Mouse (Mus musculus): ENCODE results near the gene Pllp. TPM values are rescaled to one million over a fixed set of nuclear protein-coding genes. Genes with fewer than 3 reads are reported as not detected.

Pllp gene
- polyA plus RNA-seq, 1 experiment, result not detected

GRCm38 (mm10) chr8:94733821-94734465, 37.9 kb upstream of the Pllp start:
- Histone ChIP-seq H3K4me3 (ENCODE audit: insufficient read depth, low read depth, low read length) (no peak overlapping the region), H3K27ac (ENCODE audit: insufficient read depth, low read depth, low read length) (no peak overlapping the region), H3K4me1 (ENCODE audit: control insufficient read depth, insufficient read depth, low read length) (peaks cover 7% of the 10 kb centered on the region)
- no peak for TF ChIP-seq POLR2A (IDR thresholded peaks at IDR 0.05; ENCODE audit: insufficient read depth, low read depth, low read length)
- WGBS, result 77% methylated on average over 5 of the region's 5 CpGs

DNA sequence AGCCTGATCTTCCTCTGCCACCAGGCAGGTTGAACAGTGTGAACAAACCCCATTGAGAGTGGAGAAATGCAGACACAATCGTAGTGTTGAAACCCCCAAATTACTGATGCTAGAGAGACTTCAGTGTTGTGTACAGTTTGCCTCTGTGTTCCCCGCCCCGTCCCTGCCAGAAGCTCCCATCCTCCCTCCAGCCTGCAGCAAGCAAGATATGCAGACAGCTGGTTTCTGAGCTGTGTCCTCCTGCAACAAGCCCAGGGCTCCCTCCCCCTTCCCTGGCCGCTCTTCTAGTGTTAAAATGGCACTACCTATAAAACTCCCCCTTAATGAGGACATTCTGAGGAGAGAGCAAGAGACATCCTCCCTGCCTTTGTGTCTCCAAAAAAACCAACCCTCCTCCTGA, 33.2 kb upstream of the Pllp start:
- Histone ChIP-seq H3K4me3 (ENCODE audit: insufficient read depth, low read depth, low read length) (no peak overlapping the region), H3K27ac (ENCODE audit: insufficient read depth, low read depth, low read length) (0 out of 2 replicates have a peak overlapping the region, but pooled peaks have one; percentile 21), H3K4me1 (ENCODE audit: control insufficient read depth, insufficient read depth, low read length) (peaks cover 7% of the 10 kb centered on the region)
- 35% methylated on average over 4 of the region's 4 CpGs for WGBS
- no peak for TF ChIP-seq CTCF (IDR thresholded peaks at IDR 0.05; ENCODE audit: insufficient read depth, low read depth, low read length)
- TF ChIP-seq POLR2A (IDR thresholded peaks at IDR 0.05; ENCODE audit: insufficient read depth, low read depth, low read length), result no peak

GRCm38 (mm10) chr8:94725998-94726397, 29.9 kb upstream of the Pllp start:
- Histone ChIP-seq H3K27ac (ENCODE audit: insufficient read depth, low read depth, low read length) (no peak overlapping the region), H3K4me3 (ENCODE audit: insufficient read depth, low read depth, low read length) (no peak overlapping the region), H3K4me1 (ENCODE audit: control insufficient read depth, insufficient read depth, low read length) (peaks cover 7% of the 10 kb centered on the region)
- 65% methylated on average over 5 of the region's 5 CpGs for WGBS
- TF ChIP-seq POLR2A (IDR thresholded peaks at IDR 0.05; ENCODE audit: insufficient read depth, low read depth, low read length) (no peak), CTCF (IDR thresholded peaks at IDR 0.05; ENCODE audit: insufficient read depth, low read depth, low read length) (no peak)

DNA sequence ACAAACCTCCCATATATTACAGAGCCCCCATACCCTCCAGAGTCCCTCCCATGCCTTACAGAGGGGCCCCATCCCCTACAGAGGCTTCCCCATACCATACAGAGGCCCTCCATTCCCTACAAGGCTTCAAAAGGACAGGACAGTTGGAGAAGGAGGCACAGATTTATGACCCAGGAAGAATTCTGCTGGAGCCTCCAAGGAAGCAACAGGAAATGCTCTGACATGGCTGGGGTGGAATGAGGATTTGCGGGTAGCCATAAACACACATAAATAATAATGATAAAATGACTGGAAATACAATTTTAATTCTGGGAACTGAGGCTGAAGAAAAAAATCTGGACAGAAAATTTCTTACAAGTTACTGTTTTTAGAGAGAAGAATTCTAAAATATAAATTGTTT, 20.8 kb upstream of the Pllp start:
- H3K4me3 ChIP-seq (ENCODE audit: insufficient read depth, low read depth, low read length), result no peak overlapping the region
- 92% methylated on average over 1 of the region's 1 CpGs for WGBS
- H3K27ac ChIP-seq (ENCODE audit: insufficient read depth, low read depth, low read length), result no peak overlapping the region
- no peak for TF ChIP-seq POLR2A (IDR thresholded peaks at IDR 0.05; ENCODE audit: insufficient read depth, low read depth, low read length)
- TF ChIP-seq CTCF (IDR thresholded peaks at IDR 0.05; ENCODE audit: insufficient read depth, low read depth, low read length), result no peak
- peaks cover 4% of the 10 kb centered on the region for H3K4me1 ChIP-seq (ENCODE audit: control insufficient read depth, insufficient read depth, low read length)

DNA sequence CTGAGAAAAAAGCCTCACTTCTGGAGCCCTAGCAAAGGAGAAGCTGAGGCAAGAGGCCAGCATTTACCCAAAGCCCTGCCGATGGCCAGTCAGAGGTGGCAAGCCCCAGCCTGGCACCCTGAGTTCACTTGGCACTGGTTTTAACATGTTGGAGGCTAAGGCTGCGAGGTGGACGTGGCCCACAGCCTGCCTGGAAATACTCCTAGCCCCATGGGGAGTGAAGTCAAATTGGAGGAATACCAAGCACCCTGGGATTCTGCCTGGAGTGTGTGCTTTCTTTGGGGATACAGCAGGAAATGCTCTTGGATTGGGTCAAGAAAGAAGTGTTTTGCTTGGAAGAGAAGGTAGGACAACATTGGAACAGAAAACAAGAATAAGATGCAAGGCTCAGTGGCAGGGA, 19.8 kb upstream of the Pllp start:
- TF ChIP-seq POLR2A (IDR thresholded peaks at IDR 0.05; ENCODE audit: insufficient read depth, low read depth, low read length), result no peak
- Histone ChIP-seq H3K4me3 (ENCODE audit: insufficient read depth, low read depth, low read length) (no peak overlapping the region), H3K4me1 (ENCODE audit: control insufficient read depth, insufficient read depth, low read length) (peaks cover 6% of the 10 kb centered on the region), H3K27ac (ENCODE audit: insufficient read depth, low read depth, low read length) (no peak overlapping the region)
- 54% methylated on average over 3 of the region's 3 CpGs for WGBS

DNA sequence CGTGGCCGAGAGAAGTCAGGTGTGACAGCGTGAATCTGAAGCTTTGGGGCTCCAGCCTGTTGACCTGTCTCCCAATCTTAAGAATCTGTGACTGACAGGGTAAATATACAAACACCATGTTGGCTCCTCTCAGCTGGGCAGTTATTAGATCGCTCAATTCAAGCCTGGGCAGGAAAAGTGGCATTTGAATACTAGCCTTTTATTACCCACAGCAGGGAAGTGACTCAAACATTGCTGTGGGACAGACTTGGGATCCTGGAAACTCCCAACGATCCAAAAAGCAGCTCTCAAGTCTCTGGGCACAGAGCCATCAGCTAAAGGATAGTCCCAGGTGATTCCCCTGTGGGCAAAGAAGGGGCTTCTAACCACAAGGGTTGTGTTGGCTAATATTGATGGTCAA, 18.5 kb upstream of the Pllp start:
- H3K27ac ChIP-seq (ENCODE audit: insufficient read depth, low read depth, low read length), result no peak overlapping the region
- peaks cover 6% of the 10 kb centered on the region for H3K4me1 ChIP-seq (ENCODE audit: control insufficient read depth, insufficient read depth, low read length)
- TF ChIP-seq CTCF (IDR thresholded peaks at IDR 0.05; ENCODE audit: insufficient read depth, low read depth, low read length) (no peak), POLR2A (IDR thresholded peaks at IDR 0.05; ENCODE audit: insufficient read depth, low read depth, low read length) (no peak)
- no peak overlapping the region for H3K4me3 ChIP-seq (ENCODE audit: insufficient read depth, low read depth, low read length)
- WGBS, result 42% methylated on average over 5 of the region's 5 CpGs

DNA sequence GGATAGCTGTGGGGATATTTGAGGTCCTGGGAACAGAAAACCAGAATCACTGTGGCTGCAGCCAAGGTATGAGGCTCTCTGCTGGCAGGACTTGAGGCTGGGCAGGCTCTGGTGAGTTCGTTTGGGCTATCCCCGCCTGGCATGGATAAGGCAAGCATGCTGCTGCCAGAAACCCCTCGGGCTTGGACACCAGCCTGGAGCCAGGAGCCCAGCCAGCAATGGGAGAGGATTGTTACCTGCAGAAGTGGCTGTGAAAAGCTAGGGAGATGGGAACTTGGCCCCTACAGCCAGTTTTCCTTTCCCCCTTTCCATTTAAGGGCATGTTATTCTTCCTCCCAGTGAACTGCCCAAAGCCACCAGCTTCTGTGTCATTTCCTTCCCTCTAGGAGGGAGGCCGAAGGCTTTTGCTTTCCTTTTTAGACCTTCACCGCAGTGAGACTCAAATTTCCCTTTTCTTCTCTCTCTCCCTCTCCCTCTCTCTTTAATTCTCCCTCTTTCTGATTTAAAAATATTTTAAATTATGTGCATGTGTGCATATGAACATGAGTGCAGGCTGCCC, 15.2 kb upstream of the Pllp start:
- no peak overlapping the region for H3K4me3 ChIP-seq (ENCODE audit: insufficient read depth, low read depth, low read length)
- TF ChIP-seq CTCF (IDR thresholded peaks at IDR 0.05; ENCODE audit: insufficient read depth, low read depth, low read length), result no peak
- TF ChIP-seq POLR2A (IDR thresholded peaks at IDR 0.05; ENCODE audit: insufficient read depth, low read depth, low read length), result no peak
- WGBS, result 53% methylated on average over 5 of the region's 5 CpGs
- H3K4me1 ChIP-seq (ENCODE audit: control insufficient read depth, insufficient read depth, low read length), result peaks cover 16% of the 10 kb centered on the region
- H3K27ac ChIP-seq (ENCODE audit: insufficient read depth, low read depth, low read length), result no peak overlapping the region

DNA sequence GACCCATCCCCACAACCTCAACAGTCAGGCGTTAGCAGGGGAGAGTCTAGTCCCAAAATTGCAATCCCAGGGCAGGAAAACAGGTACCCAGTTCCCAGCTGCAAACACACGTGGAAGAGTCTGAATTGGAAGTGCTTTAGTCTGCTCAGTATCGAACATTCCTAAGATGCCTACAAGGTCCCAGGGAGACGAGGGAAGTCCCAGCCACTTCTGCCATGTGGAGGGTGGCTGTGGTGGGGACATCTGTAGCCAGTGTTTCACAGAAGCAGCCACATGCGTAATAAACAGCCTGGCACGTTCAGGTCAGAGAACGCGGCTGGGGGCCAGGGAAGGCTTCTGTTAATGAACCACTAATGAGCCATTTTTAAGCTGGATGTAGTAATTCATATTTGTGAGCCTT, 14.3 kb upstream of the Pllp start:
- 73% methylated on average over 8 of the region's 8 CpGs for WGBS
- no peak overlapping the region for H3K27ac ChIP-seq (ENCODE audit: insufficient read depth, low read depth, low read length)
- TF ChIP-seq CTCF (IDR thresholded peaks at IDR 0.05; ENCODE audit: insufficient read depth, low read depth, low read length) (no peak), POLR2A (IDR thresholded peaks at IDR 0.05; ENCODE audit: insufficient read depth, low read depth, low read length) (no peak)

GRCm38 (mm10) chr8:94706732-94707395, 10.8 kb upstream of the Pllp start:
- WGBS, result 65% methylated on average over 9 of the region's 9 CpGs
- no peak overlapping the region for H3K4me3 ChIP-seq (ENCODE audit: insufficient read depth, low read depth, low read length)
- peaks cover 18% of the 10 kb centered on the region for H3K4me1 ChIP-seq (ENCODE audit: control insufficient read depth, insufficient read depth, low read length)
- TF ChIP-seq POLR2A (IDR thresholded peaks at IDR 0.05; ENCODE audit: insufficient read depth, low read depth, low read length) (no peak), CTCF (IDR thresholded peaks at IDR 0.05; ENCODE audit: insufficient read depth, low read depth, low read length) (no peak)
- H3K27ac ChIP-seq (ENCODE audit: insufficient read depth, low read depth, low read length), result no peak overlapping the region

More for the DNA sequence above, 14.3 kb upstream of the Pllp start:
- peaks cover 22% of the 10 kb centered on the region for H3K4me1 ChIP-seq (ENCODE audit: control insufficient read depth, insufficient read depth, low read length)
- no peak overlapping the region for H3K4me3 ChIP-seq (ENCODE audit: insufficient read depth, low read depth, low read length)
